Mouse (Mus musculus): ENCODE data around the gene Ndufv3. TPM values are rescaled to one million over a fixed set of nuclear protein-coding genes. Genes with fewer than 3 reads are reported as not detected.

The Ndufv3 gene
- total RNA-seq (2021) = 100 to 1,000 TPM; 231 to 260 TPM

DNA sequence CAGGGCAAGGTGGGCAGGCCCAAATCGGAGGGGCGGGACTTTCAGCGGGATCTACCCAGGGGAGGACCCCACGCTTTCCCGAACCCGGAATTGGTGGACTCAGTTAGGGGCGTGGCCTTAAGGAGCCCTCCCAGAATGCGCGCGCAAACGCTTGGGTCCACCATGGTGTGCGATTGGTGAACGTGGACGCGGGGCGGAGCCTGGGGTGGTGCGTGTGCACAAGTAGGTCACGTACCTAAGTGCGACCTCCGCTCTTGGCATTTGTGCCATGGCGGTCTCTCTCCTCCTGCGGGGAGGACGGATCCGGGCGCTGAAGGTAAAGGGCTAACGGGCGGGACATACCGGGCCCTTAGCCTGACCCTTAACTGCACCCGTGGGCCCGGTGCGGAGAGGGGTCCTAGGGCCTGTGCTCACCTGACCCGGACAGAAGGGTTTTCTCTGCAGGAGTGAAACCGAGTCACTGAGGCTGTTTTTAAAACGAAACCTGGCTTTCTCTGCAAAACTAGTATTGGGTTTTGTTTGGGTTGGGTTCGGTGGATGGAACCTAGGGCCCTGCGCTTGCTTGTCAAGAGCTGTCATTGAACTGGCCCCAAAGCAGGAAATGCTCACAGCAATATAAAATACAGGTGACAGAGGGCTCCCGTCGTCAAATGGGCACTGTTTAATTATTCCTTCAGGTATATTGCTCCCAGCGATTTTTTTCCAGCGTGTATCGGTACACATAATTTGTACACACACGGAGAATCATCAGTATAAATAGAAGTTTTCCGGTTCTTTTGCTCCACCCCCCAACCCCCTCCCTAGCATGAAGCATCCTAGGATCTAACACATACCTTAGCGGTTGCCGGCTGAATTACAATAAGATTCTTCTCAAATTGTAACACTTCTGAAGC lies at the start of gene Ndufv3, which contains the start of gene Wdr4:
Gene Ndufv3 (plus strand): TSS at position 170 of the 893 bp plus-strand sequence.
Gene Wdr4 (minus strand): TSS at position 35 of the 893 bp plus-strand sequence.
- peak; percentile 97 for DNase-seq (ENCODE audit: low spot score in 2 of 2)
- intact Hi-C loops (cut with DNase I) = loop anchor here (2.0 to 5.0 kb wide), 3 partner anchors 45 to 507 kb away; partner anchors contain the start of genes Pknox1 and U2af1

DNA sequence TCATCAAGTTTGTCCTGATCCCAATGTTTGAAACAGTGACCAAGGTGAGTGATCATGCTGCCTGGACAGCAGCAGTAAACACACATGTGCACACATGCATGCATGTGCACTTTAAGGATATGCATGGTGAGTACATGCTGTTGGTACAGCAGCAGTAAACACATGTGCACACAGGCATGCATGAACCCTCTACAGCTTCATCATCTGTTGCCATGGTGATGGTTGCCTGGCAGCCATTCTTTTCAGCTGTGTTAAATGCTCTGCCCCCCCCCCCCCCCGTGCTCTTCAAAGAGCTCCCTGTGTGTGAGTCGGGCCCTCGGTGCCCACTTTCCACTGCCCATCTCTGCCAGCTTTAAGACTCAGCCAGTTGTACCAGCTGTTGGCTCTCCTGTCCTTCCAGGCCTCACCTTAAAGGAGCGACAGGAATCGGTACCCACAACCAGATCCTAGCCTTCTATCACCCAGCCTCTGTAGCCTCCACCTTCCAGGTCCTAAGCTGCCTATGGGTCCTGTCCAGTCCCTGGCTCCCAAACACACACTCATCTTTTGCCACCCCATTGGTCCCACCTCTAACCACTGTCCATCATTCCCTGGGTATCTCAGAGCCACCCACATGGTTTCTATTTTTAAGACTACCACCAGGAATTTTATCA lies 49.0 kb upstream of the Ndufv3 start:
- DNase-seq (ENCODE audit: low spot score in 2 of 2) = no peak

DNA sequence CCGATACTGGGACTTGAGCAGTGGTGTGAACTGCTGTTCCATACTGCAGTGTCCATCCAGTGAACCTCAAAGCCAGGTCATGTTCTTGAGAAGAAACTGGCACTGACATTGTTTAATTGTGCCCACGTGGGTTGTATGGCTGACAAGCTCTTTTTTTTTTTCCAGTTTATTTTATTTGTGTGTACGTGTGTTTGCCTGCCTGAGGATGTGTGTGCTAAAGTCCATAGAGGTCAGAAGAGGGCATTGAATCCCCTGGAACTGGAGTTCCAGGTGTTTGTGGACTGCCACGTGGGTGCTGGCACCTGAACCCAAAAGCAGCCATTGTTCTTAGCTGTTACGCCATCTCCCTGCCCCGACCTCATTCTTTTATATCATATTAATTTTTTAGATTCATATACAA lies 45.5 kb upstream of the Ndufv3 start:
- no peak for DNase-seq (ENCODE audit: low spot score in 2 of 2)

More for the DNA sequence above, 49.0 kb upstream of the Ndufv3 start:
- intact Hi-C loops (cut with DNase I) = no loop called here

DNA sequence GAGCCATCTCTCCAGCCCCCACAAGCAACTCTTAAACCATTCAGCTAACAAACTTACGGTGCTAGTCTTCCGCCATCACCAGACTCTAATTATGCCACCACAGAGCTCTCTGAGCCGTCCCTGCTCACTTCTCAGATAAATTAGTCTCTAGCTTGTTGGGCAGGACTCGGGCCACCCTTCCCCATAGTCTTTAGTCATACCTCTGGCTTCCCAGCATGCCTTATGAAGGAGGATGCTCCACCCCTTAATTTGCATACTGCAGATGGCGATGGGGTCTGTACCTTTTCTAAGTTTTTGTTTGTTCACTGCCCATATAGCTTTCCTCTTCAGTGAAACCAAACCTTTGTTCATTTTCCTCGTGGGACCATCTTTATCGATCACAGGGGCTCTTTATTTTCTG lies 41.3 kb upstream of the Ndufv3 start:
- intact Hi-C loops (cut with DNase I) = no loop called here
- no peak for DNase-seq (ENCODE audit: low spot score in 2 of 2)

More for the DNA sequence above, 45.5 kb upstream of the Ndufv3 start:
- intact Hi-C loops (cut with DNase I) = no loop called here

DNA sequence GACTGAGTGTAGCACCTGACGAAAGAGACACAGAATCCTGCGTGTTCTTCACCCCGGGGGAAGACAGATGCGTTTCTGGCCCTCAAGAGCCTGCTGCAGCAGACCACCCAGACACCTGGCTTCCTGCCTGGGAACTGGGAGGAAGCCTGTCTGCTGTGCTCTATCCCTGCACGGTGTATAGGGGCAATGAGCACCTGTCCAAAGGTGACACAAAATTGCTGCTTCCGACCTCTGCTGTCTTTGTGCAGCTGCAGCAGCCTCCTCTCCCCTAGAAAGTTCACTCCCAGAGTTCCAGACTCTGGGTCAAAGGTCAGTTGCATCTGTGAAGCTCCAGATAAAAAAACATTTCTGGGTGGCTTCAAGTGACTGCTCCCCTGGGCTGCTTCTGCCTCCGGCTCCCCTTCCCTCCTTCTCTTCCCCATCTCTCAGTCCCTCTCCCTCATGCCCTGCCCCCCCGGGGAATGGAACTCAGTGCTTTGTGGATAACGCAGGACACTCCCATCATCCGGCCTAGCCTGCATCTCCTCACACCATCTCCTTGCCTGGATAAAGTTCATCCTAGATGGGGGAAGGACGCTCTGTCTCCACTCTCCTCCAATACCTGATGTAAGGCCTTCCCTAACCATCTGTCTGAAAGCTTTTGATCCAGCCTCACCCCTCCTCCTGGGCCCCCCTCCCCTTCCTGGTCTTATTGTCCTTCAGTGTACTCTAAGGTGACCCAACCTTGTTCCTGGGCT lies 40.6 kb upstream of the Ndufv3 start:
- intact Hi-C loops (cut with DNase I) = no loop called here
- no peak for DNase-seq (ENCODE audit: low spot score in 2 of 2)

DNA sequence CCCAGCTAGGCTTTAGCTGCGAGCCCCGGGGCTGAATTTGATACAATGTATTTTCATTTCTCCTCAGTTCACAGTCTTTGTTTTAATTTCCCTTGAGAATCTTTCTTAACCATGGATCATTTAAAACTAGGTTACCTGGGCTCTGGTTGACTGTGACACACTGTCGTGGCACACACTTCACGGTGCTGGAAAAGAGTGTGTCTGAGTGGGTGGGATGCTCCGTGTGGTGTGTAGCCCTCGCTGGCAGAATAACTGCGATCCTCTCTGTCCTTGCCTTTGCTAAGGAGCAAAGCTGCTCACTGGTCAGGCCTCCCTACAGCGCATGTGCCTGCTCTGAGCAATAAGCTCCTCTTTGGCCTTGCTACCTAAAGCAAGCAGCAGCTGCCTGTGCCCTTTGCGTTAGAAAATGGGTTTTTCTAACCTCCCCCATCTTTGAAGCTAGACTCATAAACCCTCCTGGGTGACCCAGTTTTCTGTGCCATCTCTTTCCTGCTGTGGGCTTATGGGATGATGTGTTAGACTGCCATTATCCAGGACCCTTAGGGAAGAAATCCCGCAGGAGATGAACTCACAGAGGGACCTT lies 33.2 kb upstream of the Ndufv3 start:
- no peak for DNase-seq (ENCODE audit: low spot score in 2 of 2)
- intact Hi-C loops (cut with DNase I) = no loop called here

DNA sequence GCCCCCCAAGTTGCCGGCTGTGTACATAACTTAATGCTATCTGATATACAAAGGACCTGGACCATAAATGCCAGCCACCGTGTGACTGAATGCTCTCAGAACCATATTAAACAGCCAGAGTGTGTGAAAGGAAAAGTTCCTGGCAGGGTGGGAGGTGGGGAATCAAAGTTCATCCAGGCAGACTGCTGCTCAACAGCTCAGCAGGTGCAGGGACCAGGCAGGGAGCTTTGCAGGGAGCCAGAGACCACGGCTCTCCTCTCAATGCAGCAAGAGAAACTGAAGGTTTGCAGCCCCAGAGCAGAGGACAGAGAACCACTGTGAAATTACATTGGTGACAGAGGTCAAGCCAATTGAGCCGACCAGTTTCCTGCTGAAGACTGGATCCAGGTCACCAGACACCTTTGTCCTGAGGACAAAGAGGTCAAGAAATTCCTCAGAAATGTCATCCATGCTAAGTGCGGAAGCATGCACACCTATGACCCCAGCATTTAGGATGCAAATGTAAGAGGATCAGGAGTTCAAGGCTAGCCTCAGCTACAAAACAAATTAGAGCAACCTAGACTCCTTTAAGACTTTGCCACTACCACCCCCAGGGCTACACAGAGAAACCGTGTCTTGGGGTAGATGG lies 32.4 kb upstream of the Ndufv3 start:
- intact Hi-C loops (cut with DNase I) = no loop called here

DNA sequence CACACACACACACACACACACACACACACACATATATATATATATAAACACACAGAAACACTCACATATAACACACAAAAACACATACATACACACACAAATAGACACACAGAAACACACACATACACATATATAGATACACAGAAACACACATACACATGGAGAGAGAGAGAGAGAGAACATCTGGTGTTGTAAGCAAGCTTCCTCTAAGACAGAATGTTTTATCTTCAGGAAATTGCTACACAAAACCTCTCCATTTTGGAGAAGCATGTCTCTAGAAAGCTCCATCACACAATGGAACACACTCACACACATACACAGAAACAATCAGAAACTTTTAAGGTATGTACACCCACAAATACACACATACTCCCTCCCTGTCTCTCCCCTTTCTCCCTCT lies 28.6 kb upstream of the Ndufv3 start:
- intact Hi-C loops (cut with DNase I) = loop anchor here (5.0 kb wide), 1 partner anchor 234 kb away; no protein-coding TSS in a partner anchor
- no peak for DNase-seq (ENCODE audit: low spot score in 2 of 2)

More for the DNA sequence above, 32.4 kb upstream of the Ndufv3 start:
- DNase-seq (ENCODE audit: low spot score in 2 of 2) = no peak

DNA sequence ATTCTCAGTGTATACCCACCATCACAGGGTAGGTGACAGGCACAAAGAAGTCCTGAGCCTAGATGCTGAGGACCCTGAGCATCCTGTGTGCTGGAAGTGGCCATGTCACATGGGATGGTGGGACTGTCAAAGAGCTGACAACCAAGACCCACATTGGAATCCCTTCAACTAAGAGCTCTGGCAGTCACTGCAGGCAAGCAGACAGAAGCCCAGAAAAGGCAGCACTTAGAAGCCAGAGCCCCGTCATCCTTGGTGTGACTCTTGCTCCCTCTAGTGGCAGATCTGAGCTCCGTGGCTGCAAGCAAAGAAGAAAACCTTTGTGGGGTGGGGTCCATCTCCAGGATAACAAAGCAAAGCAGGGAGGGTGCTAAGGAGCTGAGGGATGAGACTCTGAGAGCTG lies 27.5 kb upstream of the Ndufv3 start:
- intact Hi-C loops (cut with DNase I) = loop anchor here (2.0 to 5.0 kb wide), 3 partner anchors 114 to 235 kb away; no protein-coding TSS in a partner anchor
- DNase-seq (ENCODE audit: low spot score in 2 of 2) = peak; percentile 73 to 74

DNA sequence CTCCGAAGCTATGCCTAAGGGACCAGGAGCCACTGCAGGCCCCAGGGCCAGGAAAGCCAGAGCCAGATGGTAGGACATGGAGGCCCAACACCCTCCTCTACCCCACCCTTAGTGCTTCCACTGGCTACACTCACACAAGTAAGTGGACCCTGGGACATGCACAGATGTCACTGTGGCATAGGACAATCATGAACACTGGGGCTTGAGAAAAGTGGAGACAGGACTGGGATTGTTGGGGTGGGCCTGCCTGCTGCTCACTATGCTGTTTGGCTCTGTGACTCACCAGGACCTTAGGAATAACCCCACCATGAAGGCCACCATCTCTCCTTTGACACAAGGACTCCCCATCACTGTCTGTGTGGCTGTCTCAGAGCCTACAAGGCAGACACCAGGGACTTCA lies 24.9 kb upstream of the Ndufv3 start:
- intact Hi-C loops (cut with DNase I) = loop anchor here (5.0 kb wide), 1 partner anchor 238 kb away; no protein-coding TSS in a partner anchor
- DNase-seq (ENCODE audit: low spot score in 2 of 2) = no peak

DNA sequence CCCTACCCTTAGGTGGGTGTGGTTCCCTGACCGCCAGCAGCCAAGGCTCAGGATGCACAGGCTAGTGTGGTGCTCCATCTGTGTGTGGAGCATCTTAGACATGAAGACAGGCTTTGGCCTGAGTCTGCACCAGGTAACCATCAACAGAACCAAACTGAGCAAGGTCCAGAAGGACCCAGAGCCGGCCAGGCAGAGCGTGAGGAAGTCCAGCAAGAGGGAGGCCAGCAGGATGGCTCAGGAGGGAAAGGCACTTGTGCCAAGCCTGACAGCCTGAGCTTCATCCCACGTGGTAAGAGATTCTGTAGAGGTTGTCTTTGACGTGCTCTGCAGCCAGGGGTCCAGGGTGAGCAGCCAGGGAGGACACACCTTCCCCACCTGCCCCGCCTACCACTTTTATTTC lies 22.2 kb upstream of the Ndufv3 start:
- DNase-seq (ENCODE audit: low spot score in 2 of 2) = no peak
- intact Hi-C loops (cut with DNase I) = no loop called here

DNA sequence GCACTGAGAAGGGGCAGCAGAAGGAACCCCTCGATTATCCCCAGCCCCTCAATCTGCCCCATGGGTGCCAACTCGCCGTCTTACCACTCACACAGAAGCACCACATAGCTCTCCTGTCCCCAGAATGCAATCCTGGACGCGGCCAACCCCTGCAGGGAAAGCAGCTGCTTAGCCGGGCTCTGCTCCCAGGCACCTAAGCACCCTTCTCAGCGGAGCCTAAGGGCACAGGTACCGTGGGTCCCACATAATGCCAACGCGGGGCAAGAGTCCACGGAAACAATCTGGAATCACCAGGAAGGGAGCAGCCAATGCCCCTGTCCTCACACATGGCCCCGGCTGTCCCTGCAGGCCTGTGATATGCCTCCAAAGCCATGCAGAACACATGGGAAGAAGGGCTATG lies 20.2 kb upstream of the Ndufv3 start:
- intact Hi-C loops (cut with DNase I) = no loop called here
- no peak for DNase-seq (ENCODE audit: low spot score in 2 of 2)

DNA sequence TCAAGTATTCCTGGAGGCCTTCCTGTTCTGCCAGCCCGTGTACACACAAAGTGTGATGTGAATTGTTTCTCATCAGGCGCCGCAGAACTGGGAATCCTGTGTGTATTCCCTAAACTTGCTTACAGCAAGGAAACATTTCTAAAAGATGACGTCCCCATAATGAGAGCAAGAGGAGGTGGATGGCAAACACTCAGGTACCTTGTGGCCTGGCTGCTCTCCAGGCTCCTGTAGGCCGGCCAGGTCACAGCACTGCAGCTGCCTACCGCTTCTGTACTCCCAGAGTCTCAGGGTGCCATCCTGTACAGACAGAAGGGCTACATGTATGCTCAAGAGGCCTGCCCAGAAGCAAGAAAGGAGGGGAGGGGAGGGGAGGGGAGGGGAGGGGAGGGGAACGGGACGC lies 19.5 kb upstream of the Ndufv3 start:
- intact Hi-C loops (cut with DNase I) = no loop called here
- DNase-seq (ENCODE audit: low spot score in 2 of 2) = no peak

DNA sequence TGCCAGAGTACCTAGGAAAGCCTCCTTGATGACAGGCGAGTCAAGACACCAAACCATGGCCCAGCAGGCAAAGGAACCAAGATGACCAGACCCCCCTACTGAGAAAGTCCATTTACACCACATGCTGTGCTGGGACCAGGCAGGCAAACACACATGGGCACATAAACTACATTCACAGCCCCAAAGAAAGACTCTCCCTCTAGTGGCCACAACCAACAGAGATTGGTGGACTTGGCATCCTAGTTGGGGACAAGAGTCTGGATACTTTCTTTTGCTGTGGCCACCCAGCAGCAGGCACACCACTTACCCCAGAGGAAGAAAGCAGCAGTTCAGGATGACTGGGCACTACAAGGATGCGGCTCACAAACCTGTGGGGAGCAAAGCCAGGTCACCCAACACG lies 19.0 kb upstream of the Ndufv3 start:
- DNase-seq (ENCODE audit: low spot score in 2 of 2) = no peak
- intact Hi-C loops (cut with DNase I) = no loop called here

DNA sequence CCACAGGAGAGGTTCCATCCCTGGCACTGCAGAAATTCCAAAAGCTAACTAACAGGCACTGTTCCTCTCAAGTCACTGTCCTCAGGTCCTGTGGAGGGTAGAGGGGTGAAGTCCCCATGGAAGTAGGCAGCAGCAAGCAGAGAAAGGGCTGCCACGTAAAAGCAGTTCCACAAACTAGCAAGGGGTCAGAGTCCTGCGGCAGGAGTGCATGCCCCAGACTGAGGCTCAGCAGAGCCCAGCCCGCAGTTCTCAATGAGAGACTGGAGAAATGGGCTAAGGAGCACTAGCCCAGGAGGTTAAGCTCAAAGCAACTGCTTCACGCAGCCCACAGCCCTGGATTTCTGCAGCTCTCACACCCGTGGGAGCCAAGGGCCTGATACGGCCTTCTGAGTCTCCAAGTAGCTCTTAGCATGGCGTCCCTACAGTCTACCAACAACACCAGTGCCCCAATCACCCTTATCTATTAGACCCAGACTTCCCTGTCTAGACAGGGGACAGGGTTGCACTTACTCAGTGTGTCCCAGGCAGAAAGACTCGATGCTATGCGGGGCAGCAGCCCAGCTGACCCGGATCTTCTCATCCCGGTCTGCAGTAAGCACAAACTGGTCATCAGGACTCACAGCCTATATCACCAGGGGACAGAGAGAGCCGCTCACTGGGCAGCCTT lies 17.5 kb upstream of the Ndufv3 start:
- intact Hi-C loops (cut with DNase I) = no loop called here
- no peak for DNase-seq (ENCODE audit: low spot score in 2 of 2)

DNA sequence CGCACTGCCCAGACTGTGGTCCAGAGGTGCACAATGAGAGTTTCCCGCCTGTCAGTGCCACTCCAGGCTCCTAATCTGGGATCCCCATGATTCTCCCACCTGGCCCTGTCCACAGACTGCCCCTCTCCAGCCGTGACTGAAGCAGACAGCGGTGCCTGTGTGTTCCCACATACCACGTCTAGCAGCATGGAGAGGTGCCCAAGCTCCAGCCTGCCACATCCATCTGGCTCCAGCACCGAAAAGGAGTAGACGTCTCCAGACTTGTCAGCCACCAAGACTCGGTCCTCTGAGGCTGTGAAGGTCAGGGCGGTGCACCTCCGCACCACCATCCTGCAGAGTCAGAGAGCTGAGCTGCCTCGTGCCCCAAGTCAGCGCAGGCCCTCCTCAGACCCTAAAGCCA lies 16.6 kb upstream of the Ndufv3 start:
- intact Hi-C loops (cut with DNase I) = no loop called here
- DNase-seq (ENCODE audit: low spot score in 2 of 2) = peak in 1 of 2 experiments; percentile 25

DNA sequence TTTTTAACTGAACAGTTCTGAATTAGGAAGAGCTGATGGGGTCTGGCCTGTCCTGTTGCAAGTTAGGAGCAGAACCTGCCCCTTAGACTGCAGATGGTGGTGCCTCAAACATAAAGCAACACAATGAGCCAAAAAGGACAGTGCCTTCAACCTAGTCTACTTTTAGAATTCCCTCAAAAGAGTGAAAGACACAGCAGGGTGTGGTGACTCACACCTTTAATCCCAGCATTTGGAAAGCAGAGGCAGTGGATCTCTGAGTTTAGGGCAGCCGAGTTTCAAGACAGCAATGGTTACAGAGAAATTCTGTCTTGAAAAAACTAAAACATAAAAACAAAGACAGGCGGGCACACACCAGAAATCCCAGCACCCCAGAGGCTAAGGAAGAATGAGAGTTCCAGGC lies 16.0 kb upstream of the Ndufv3 start:
- no peak for DNase-seq (ENCODE audit: low spot score in 2 of 2)
- intact Hi-C loops (cut with DNase I) = no loop called here

DNA sequence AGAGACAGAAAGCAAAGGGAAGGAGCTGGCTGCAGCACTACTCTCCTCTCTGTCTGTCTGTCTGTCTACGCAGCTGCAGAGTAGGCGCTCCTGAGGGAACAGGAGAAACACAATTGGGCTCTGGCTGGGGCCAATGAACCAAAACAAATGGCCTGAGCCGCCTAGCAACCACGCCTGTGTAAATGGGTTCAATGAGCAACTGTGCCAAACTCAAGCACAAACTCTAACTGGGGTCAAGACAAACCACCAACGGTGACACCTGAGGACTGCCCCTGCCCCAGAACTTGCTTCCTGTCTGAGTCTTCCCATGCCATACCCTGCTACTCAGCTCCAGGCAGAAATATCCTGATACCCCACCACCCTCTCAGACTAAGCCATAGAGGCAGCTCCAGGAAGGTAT lies 14.9 kb upstream of the Ndufv3 start:
- DNase-seq (ENCODE audit: low spot score in 2 of 2) = no peak
- intact Hi-C loops (cut with DNase I) = no loop called here

DNA sequence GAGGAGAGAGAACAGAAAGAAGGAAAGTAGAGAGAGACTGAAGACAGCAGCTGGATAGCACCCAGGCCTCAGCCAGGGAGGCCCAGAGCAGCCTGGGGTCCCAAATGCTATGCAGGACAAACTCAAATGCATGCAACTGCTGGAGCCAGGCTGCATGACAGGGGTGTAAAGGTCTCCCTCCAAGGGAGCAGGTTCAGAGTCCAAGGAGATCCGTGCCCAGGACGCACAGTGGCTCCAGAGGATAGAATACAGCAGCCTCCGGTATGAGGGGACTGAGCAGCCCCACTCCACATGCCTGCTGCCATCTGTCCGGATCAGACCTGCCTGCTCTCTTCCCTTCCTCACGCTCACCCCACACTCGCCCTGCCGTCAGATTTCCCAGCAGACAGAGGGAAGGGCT lies 13.6 kb upstream of the Ndufv3 start:
- intact Hi-C loops (cut with DNase I) = no loop called here
- no peak for DNase-seq (ENCODE audit: low spot score in 2 of 2)
